Mouse (Mus musculus) brain, embryonic 18.5 days (tissue): ENCODE measurements at regions not wholly inside any gene's neighbourhood (a gene's known extent, or its start where the extent isn't known, plus 50 kb on each side); places are given as distances from the start of the nearest gene placed in this dataset.

Source experiments
- DNase-seq: peaks from one replicate; pipeline ENCODE4 v3.0.0-alpha.2; 2012; ENCODE audit warnings: low read depth, low spot score

GRCm38 (mm10) chr7:134534821-134535220 lies 135.6 kb upstream of the Dock1 start:
- DNase-seq = no peak

- no peak for DNase-seq
Observed at GRCm38 (mm10) chr7:134541699-134542098, 128.8 kb upstream of the Dock1 start.

GRCm38 (mm10) chr7:134546187-134546586 lies 124.3 kb upstream of the Dock1 start:
- DNase-seq = no peak

DNA sequence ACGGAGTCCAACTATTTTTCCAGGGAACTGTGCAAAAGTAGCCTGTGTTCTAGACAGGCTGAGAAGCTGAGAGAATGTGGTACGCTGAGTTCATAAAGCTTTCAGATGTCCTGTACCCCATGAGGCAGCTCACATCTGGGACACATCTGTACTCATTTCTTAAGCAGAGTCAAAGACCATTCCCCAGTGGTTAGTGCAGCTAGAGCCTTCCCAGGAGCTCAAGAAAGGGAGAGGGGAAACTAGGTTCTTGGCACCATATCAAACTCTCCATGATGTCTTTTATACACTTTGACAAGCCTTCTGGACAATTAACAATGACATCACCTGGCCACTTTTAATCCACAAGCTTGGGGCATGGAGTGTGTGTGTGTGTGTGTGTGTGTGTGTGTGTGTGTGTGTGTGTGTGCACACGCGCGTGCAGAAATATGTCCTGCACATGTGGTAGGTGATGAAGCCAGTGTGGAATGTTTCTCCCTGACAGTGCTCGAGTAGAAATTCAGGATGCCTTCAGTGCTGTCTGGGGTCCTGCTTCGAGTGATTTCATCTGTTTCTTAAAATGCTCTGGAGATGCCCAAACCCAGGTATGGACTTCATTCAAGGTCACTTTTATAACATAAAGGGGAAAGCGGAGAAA lies 121.1 kb upstream of the Dock1 start:
- no peak for DNase-seq

DNA sequence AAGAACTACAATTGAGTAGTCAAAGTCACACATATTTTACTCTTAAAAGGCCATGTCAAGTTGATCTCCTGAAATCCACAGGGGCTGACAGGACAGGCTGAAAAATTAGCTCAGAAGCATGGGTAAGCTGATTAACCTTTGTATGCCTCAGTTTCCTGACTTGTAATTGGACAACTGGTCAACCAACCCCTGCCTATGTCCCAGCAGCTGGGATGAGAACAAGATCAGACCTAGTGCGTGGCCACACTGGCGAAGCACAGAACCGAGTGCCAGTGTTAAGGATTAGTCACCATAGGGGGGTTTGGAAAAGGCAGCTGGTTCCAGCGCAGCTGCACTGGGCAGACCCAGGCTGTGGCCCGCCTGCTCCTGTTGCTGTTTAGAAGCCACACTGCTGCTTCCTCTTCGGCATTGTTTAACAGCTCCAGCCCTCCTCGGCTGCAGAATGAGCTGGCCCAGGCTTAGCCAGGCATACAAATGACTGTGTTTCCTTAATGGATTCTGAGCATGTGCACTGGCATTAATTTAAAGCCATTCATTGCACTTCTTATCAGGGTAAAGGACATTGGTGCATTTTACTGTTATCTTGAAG lies 120.1 kb upstream of the Dock1 start:
- DNase-seq = peak; percentile 16

- DNase-seq = no peak
Observed at GRCm38 (mm10) chr7:134552051-134552451, 118.4 kb upstream of the Dock1 start.

- DNase-seq = no peak
Observed at GRCm38 (mm10) chr7:134556061-134556460, 114.4 kb upstream of the Dock1 start.

DNA sequence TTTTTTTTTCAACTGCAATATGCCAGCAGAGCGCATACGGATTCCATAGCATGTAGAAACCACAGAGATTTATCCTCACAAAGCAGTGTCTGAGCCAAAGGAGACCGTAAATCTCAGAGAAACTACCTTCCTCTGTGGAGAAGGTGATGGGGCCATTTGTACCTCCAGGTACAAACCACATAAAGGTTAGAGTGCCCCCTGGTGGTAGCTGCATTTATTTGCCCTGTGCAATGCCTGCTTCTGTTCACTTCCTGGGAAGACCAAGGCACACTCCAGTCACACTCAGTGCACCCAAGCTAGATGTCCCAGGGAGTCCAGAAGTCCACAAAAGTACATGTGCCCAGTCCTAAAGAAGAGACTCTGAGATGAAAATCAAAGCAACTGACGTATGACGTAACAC lies 104.1 kb upstream of the Dock1 start:
- no peak for DNase-seq

GRCm38 (mm10) chr7:134569247-134569646 lies 101.2 kb upstream of the Dock1 start:
- DNase-seq = no peak

- no peak for DNase-seq
Observed at GRCm38 (mm10) chr7:134570176-134570810, 100.2 kb upstream of the Dock1 start.

GRCm38 (mm10) chr7:134581746-134582145 lies 88.7 kb upstream of the Dock1 start:
- DNase-seq = no peak

DNA sequence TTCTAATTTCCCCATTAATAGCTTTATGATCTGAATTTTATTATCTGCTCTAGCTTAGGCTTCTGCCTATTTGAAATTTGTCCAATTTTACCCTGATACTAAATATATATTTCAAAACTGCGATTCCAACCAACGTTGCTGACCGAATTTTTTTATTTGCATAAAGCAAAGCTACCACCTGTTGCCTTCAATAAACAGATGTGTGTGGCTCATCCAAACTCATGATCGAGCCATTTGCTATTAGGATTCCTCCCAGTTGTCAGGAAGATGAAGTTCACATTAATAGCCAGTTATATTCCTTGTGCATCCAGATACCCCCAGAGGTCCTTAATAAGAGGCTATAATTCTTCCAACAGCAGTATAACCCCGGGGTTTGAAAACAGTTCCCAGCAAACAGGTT lies 85.0 kb upstream of the Dock1 start:
- DNase-seq = no peak

DNA sequence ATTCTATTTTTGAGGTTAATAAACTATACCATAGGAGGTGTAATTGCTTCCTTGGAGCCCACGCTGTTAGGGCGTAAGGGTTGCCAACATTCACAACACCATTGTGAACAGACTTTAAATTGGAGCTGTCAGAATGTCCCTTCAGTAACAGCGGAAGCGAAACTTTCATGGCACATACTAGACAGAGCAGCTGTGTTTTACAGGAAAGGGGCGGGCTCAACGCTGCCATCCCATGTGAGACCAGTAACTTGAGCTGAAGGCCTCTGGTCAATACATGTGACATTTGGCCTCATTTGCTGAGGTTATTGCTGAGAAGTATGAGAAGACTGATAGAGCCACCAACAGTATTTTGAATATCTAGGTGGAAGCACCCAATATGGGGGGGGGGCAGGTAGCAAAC lies 83.5 kb upstream of the Dock1 start:
- DNase-seq = no peak

GRCm38 (mm10) chr7:134607886-134608285 lies 62.6 kb upstream of the Dock1 start:
- DNase-seq = no peak

DNA sequence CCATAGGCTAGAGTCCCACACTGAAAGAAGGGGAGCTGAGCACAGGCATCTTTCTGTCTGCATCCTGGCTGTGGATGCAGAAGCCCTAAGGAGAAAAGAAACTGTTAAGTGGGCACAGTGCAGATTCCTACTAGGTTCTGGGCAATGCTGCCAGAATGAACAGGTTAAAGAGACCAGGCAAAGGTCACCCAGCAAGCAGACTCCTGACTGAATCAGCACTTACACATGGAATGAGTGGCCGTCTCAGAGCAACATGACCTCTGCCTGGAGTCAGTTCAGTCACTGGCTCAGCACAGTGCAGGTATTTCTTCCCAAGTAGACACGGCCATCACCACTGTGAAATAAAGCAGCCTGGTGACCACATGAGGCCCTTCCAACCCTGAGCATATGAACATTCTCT lies 60.3 kb upstream of the Dock1 start:
- DNase-seq = no peak

- no peak for DNase-seq
Observed at GRCm38 (mm10) chr7:134611371-134611770, 59.1 kb upstream of the Dock1 start.

DNA sequence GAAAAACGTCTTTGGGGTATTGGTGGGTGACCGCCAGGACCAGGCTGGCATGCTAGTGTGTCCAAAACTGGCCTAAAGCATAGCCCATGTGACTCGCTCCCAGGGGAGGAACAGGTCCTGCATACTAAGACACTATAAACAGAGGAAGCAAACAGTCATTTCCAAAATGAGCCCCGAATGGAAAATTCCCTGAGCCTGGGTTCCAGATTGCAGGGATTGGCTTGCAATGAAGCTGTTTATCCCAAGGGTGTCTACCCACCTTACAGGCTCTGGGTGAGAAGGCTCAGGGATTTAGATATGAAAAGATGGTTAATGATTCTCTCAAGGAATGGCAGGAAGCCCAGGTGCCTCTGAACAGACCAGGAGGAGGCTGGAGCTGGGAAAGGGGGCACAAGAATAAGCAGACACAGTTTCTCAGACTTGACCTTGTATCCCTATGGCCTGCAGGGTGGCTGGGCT lies 58.2 kb upstream of the Dock1 start:
- DNase-seq = no peak

- no peak for DNase-seq
Observed at GRCm38 (mm10) chr7:134619220-134619975, 51.1 kb upstream of the Dock1 start.

GRCm38 (mm10) chr7:134620006-134620405 lies 50.4 kb upstream of the Dock1 start:
- DNase-seq = no peak
